Mouse (Mus musculus) CH12.LX (cell line): Measurements from ENCODE around the gene Gba2. TPM values are rescaled to one million over a fixed set of nuclear protein-coding genes. Genes with fewer than 3 reads are reported as not detected.

Experiments
- DNase-seq: peaks from one replicate; pipeline ENCODE4 v3.0.0-alpha.2; 2013; ENCODE audit errors: extremely low read depth
- H3K27ac ChIP-seq: 2 replicates; pipeline ENCODE4 v1.5.1; 2012; ENCODE audit warnings: low read depth, mild to moderate bottlenecking, control low read depth, moderate library complexity; ENCODE audit not compliant: insufficient read depth
- H3K27me3 ChIP-seq: replicated peaks from 2 replicates; pipeline ENCODE3; 2012; ENCODE audit warnings: inconsistent platforms
- H3K36me3 ChIP-seq, 2 experiments: replicated peaks in 1 of 2; 2 replicates each; pipeline versions ENCODE3 to v1.6.1; 2012; ENCODE audit warnings: inconsistent platforms in 1 of 2, low read length in 1 of 2, mild to moderate bottlenecking in 1 of 2, mixed read lengths in 1 of 2, moderate library complexity in 1 of 2; ENCODE audit not compliant: control insufficient read depth in 1 of 2, insufficient read depth in 1 of 2
- H3K4me1 ChIP-seq, 2 experiments: 2 replicates each; pipeline ENCODE4 v1.6.1; 2012; ENCODE audit warnings: inconsistent platforms in 1 of 2, moderate library complexity in 1 of 2; ENCODE audit not compliant: insufficient read depth in 2 of 2, control insufficient read depth in 1 of 2
- H3K4me2 ChIP-seq: 2 replicates; pipeline ENCODE4 v1.6.1; 2012; ENCODE audit warnings: low read depth, mild to moderate bottlenecking, control low read depth; ENCODE audit not compliant: poor library complexity, insufficient read depth, severe bottlenecking
- H3K4me3 ChIP-seq, 3 experiments: fragments of 150-350 bp in 1 of 3; sonication (generic) in 1 of 3; replicated peaks in 1 of 3; 2 replicates each; pipeline versions ENCODE3 to v1.5.1; 2011 to 2012; ENCODE audit warnings: low read depth in 2 of 3, low read length in 2 of 3, mild to moderate bottlenecking in 2 of 3, moderate library complexity in 2 of 3, control low read depth in 1 of 3, improper control_type of control experiment in 1 of 3, inconsistent platforms in 1 of 3, mixed read lengths in 1 of 3; ENCODE audit not compliant: poor library complexity in 1 of 3
- H3K79me2 ChIP-seq: replicated peaks from 2 replicates; pipeline ENCODE4 v1.6.1; 2012; ENCODE audit warnings: mild to moderate bottlenecking, moderate library complexity; ENCODE audit not compliant: control insufficient read depth, poor library complexity, insufficient read depth, severe bottlenecking; ENCODE audit errors: extremely low read depth
- H3K9ac ChIP-seq: 2 replicates; pipeline ENCODE4 v1.6.1; 2012; ENCODE audit warnings: low read depth, mild to moderate bottlenecking, control low read depth, moderate library complexity; ENCODE audit not compliant: insufficient read depth
- H3K9me3 ChIP-seq: replicated peaks from 2 replicates; pipeline ENCODE3; 2012; ENCODE audit warnings: low read length, inconsistent platforms, mixed read lengths
- BHLHE40 ChIP-seq: IDR thresholded peaks from 2 replicates; pipeline ENCODE4 v1.6.1; 2011; ENCODE audit warnings: mild to moderate bottlenecking, low read depth, low read length, improper control_type of control experiment
- CHD2 ChIP-seq: IDR thresholded peaks from 2 replicates; pipeline ENCODE4 v1.6.1; 2011; ENCODE audit warnings: low read length, improper control_type of control experiment
- CTCF ChIP-seq, 2 experiments: IDR thresholded peaks in 1 of 2; conservative IDR thresholded peaks in 1 of 2; 2 replicates each; pipeline ENCODE4 v1.5.1; 2011 to 2012; ENCODE audit warnings: low read depth in 2 of 2, low read length in 2 of 2, improper control_type of control experiment in 1 of 2, inconsistent platforms in 1 of 2, mild to moderate bottlenecking in 1 of 2, moderate library complexity in 1 of 2
- HCFC1 ChIP-seq: IDR thresholded peaks from 2 replicates; pipeline ENCODE4 v1.6.1; 2012; ENCODE audit warnings: low read depth, mild to moderate bottlenecking, inconsistent platforms, low read length, improper control_type of control experiment
- JUN ChIP-seq: IDR thresholded peaks from 2 replicates; pipeline ENCODE4 v1.6.1; 2011; ENCODE audit warnings: low read depth, mild to moderate bottlenecking, low read length, improper control_type of control experiment, moderate library complexity; ENCODE audit not compliant: insufficient read depth
- MAFK ChIP-seq: IDR thresholded peaks from 2 replicates; pipeline ENCODE4 v1.6.1; 2011; ENCODE audit warnings: low read length, improper control_type of control experiment; ENCODE audit not compliant: insufficient replicate concordance
- MAX ChIP-seq: IDR thresholded peaks from 2 replicates; pipeline ENCODE4 v1.6.1; 2011; ENCODE audit warnings: low read length, improper control_type of control experiment
- MAZ ChIP-seq: IDR thresholded peaks from 2 replicates; pipeline ENCODE4 v1.6.1; 2012; ENCODE audit warnings: low read depth, mild to moderate bottlenecking, inconsistent platforms, low read length, improper control_type of control experiment, moderate library complexity
- MEF2A ChIP-seq: IDR thresholded peaks from 2 replicates; pipeline ENCODE4 v1.6.1; 2014; ENCODE audit warnings: low read depth, mild to moderate bottlenecking, inconsistent platforms, low read length, improper control_type of control experiment, borderline replicate concordance
- MXI1 ChIP-seq: IDR thresholded peaks from 2 replicates; pipeline ENCODE4 v1.6.1; 2011; ENCODE audit warnings: mild to moderate bottlenecking, low read depth, low read length, improper control_type of control experiment
- NELFE ChIP-seq: IDR thresholded peaks from 2 replicates; pipeline ENCODE4 v1.6.1; 2011; ENCODE audit warnings: low read depth, low read length, improper control_type of control experiment
- PAX5 ChIP-seq: IDR thresholded peaks from 2 replicates; pipeline ENCODE4 v1.6.1; 2012; ENCODE audit warnings: low read length, inconsistent platforms, mixed read lengths
- POLR2AphosphoS2 ChIP-seq: IDR thresholded peaks from 2 replicates; pipeline ENCODE4 v1.6.1; 2011; ENCODE audit warnings: low read depth, low read length, improper control_type of control experiment
- RCOR1 ChIP-seq: conservative IDR thresholded peaks from 2 replicates; pipeline ENCODE4 v1.6.1; 2012; ENCODE audit warnings: low read depth, mild to moderate bottlenecking, inconsistent platforms, low read length, improper control_type of control experiment
- SIN3A ChIP-seq: IDR thresholded peaks from 2 replicates; pipeline ENCODE4 v1.6.1; 2012; ENCODE audit warnings: low read length, improper control_type of control experiment, inconsistent platforms
- TBP ChIP-seq: conservative IDR thresholded peaks from 2 replicates; pipeline ENCODE4 v1.6.1; 2011; ENCODE audit warnings: low read depth, low read length, improper control_type of control experiment
- USF1 ChIP-seq: IDR thresholded peaks from 2 replicates; pipeline ENCODE4 v1.6.1; 2014; ENCODE audit warnings: low read depth, mild to moderate bottlenecking, inconsistent platforms, low read length, improper control_type of control experiment
- ZC3H11A ChIP-seq: IDR thresholded peaks from 2 replicates; pipeline ENCODE4 v1.6.1; 2012; ENCODE audit warnings: low read depth, mild to moderate bottlenecking, inconsistent platforms, low read length, improper control_type of control experiment
- ZKSCAN1 ChIP-seq: IDR thresholded peaks from 2 replicates; pipeline ENCODE4 v1.6.1; 2012; ENCODE audit warnings: low read depth, inconsistent platforms, low read length, improper control_type of control experiment, borderline replicate concordance
- ZMIZ1 ChIP-seq: IDR thresholded peaks from 2 replicates; pipeline ENCODE4 v1.6.1; 2012; ENCODE audit warnings: low read depth, mild to moderate bottlenecking, inconsistent platforms, low read length, improper control_type of control experiment
- ZNF384 ChIP-seq: IDR thresholded peaks from 2 replicates; pipeline ENCODE4 v1.6.1; 2012; ENCODE audit warnings: low read depth, low read length, improper control_type of control experiment, inconsistent platforms
- dilution Hi-C: fragments of 300-500 bp; cut with MboI; formaldehyde crosslinking; loops from 2 replicates; pipeline ENCODE4 v1.14.3; 2020; ENCODE audit warnings: low sequenced_read_pairs; ENCODE audit not compliant: extremely low pct_unique_long_range_greater_than_20kb, extremely low pct_ligation_motif_present
- in situ Hi-C: fragments of 300-500 bp; cut with MboI; formaldehyde crosslinking; loops from 3 replicates; pipeline ENCODE4 v1.14.3; 2019; ENCODE audit warnings: low sequenced_read_pairs, low pct_ligation_motif_present, low pct_unique_long_range_greater_than_20kb, mixed read lengths
- polyA plus RNA-seq: library from polyadenylated mRNA; unstranded; fragments of >175 nt; gene quantifications from 2 replicates; pipeline ENCODE4 v1.2.1, GENCODE M21; 2012; ENCODE audit warnings: low read depth; ENCODE audit not compliant: insufficient read length
- total RNA-seq, 2 experiments: library from RNA; depleted of rRNA; stranded (reverse); fragments of 300-350 nt in 1 of 2; fragments of >200 nt in 1 of 2; gene quantifications; 2 replicates each; pipeline ENCODE4 v1.2.3; 2012 to 2014

The Gba2 gene
- total and polyA plus RNA-seq, 3 experiments = 3.2 to 11.2 (median 4.1) TPM

- TF ChIP-seq ZMIZ1 (peak; percentile 67), RCOR1 (peak; percentile 48; the same call in 1 of the 2 replicates), TBP (no peak), USF1 (no peak), NELFE (peak; percentile 80), MAZ (peak; percentile 92), MXI1 (peak; percentile 79), JUN (no peak), ZKSCAN1 (no peak), ZNF384 (peak; percentile 88), BHLHE40 (peak; percentile 60; the same call in 1 of the 2 replicates), ZC3H11A (no peak), MAFK (no peak)
Observed at GRCm38 (mm10) chr4:43561997-43562768, 16.5 kb downstream of the Gba2 start, which contains the start of the genes Creb3 and Tln1 (continued).

DNA sequence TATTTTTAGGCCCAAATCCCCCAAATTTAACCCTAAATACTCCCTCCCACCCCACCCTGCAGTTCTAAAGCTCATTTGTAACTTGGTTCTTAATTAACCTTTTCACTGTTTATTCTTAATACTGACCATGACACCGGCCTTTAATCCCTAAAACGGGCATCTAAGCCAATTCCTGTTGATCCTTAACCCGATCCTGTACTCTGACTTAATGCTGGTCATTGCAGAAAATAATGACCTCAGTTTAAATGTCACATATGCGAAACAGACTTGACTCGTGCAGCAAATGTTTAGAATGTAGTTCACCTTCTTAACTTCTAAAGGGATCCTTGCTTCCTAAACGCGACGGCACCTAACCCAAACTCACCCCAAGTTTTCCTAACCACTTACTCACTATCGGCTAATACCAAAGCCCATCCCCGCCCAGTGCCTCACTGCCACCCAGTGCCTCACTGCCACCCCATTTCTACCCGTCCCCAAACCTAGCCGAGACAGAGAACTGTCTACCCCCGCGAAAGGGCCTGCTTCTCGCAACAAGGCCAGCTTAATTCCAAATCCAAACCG lies 17.2 kb downstream of the Gba2 start:
- Histone ChIP-seq H3K4me1 (peaks cover 21 to 53% of the 10 kb centered on the region in 2 experiments), H3K27ac (peak overlapping the region; percentile 86), H3K9ac (peak overlapping the region; percentile 94), H3K4me3 (peak overlapping the region; percentile 85 to 90 (median 89)), H3K27me3 (no peaks in the 10 kb centered on the region), H3K79me2 (peaks cover 46% of the 10 kb centered on the region), H3K4me2 (peak overlapping the region; percentile 92), H3K36me3 (peaks cover 19 to 46% of the 10 kb centered on the region in 2 experiments), H3K9me3 (no peaks in the 10 kb centered on the region)
- no peak for DNase-seq
- no peak for TF ChIP-seq ZMIZ1
- no peak for TF ChIP-seq CTCF (conservative IDR thresholded peaks at IDR 0.05 in 1 of 2, IDR thresholded peaks at IDR 0.05 in 1 of 2; ENCODE audit: low read depth in 2 of 2, low read length in 2 of 2)
- TF ChIP-seq TBP = no peak
- no peak for TF ChIP-seq MEF2A
- no peak for TF ChIP-seq USF1
- TF ChIP-seq SIN3A = no peak
- TF ChIP-seq MAZ = no peak
- TF ChIP-seq CHD2 = no peak
- no peak for TF ChIP-seq PAX5
- no peak for TF ChIP-seq MAFK
- TF ChIP-seq MAX = no peak
- TF ChIP-seq POLR2AphosphoS2 = no peak
- no peak for TF ChIP-seq HCFC1
- dilution Hi-C loops = no loop called here
- in situ Hi-C loops = loop anchor here (25.0 kb wide), 1 partner anchor 549 kb away; the partner anchor contains the start of genes Fancg and Vcp
